Mouse (Mus musculus) kidney, embryonic 14.5 days (tissue): Measurements from ENCODE around the gene Foxc2. TPM values are rescaled to one million over a fixed set of nuclear protein-coding genes. Genes with fewer than 3 reads are reported as not detected.

Source experiments
- ATAC-seq: fragments of 200-750 bp; cut with Nextera tagmentation; 2 replicates; pipeline ENCODE4 v1.8.0; 2017; ENCODE audit warnings: moderate number of reproducible peaks, mild to moderate bottlenecking, moderate TSS enrichment, moderate library complexity; ENCODE audit not compliant: low FRiP score, low TSS enrichment
- H3K27ac ChIP-seq: fragments of 300-500 bp; sonication (generic); 2 replicates; pipeline ENCODE4 v1.5.1; 2014; ENCODE audit warnings: low read depth, mild to moderate bottlenecking, low read length, moderate library complexity, mixed read lengths
- H3K27me3 ChIP-seq: fragments of 300-500 bp; sonication (generic); 2 replicates; pipeline ENCODE4 v1.6.1; 2014; ENCODE audit warnings: mild to moderate bottlenecking, low read length; ENCODE audit not compliant: control insufficient read depth, insufficient read depth
- H3K36me3 ChIP-seq: fragments of 300-500 bp; sonication (generic); 2 replicates; pipeline ENCODE4 v1.6.1; 2014; ENCODE audit warnings: low read length, mixed read lengths; ENCODE audit not compliant: control insufficient read depth, insufficient read depth
- H3K4me1 ChIP-seq: fragments of 300-500 bp; sonication (generic); 2 replicates; pipeline ENCODE4 v1.6.1; 2014; ENCODE audit warnings: low read length, mixed read lengths; ENCODE audit not compliant: control insufficient read depth, insufficient read depth
- H3K4me2 ChIP-seq: fragments of 300-500 bp; sonication (generic); replicated peaks from 2 replicates; pipeline ENCODE4 v1.6.1; 2014; ENCODE audit warnings: low read depth, mild to moderate bottlenecking, low read length
- H3K4me3 ChIP-seq: fragments of 300-500 bp; sonication (generic); 2 replicates; pipeline ENCODE4 v1.5.1; 2014; ENCODE audit warnings: mild to moderate bottlenecking, low read length
- H3K9ac ChIP-seq: fragments of 300-500 bp; sonication (generic); 2 replicates; pipeline ENCODE4 v1.6.1; 2014; ENCODE audit warnings: low read depth, mild to moderate bottlenecking, low read length, moderate library complexity
- H3K9me3 ChIP-seq: fragments of 300-500 bp; sonication (generic); 2 replicates; pipeline ENCODE4 v1.6.1; 2016; ENCODE audit warnings: low read length; ENCODE audit not compliant: control insufficient read depth
- whole genome bisulfite sequencing: fragments of 180-500 bp; shearing (Covaris S2); extraction: QIAGEN DNeasy Blood & Tissue Kit; methylation state at CpG from one replicate; pipeline ENCODE4 v1.1.7; 2014; 5-methylcytosine and 5-hydroxymethylcytosine counted together
- polyA plus RNA-seq: library from polyadenylated mRNA; unstranded; fragments of >200 nt; fragmentation: Nextera tagmentation; extraction: Ambion mirVana; gene quantifications from 2 replicates; pipeline ENCODE4 v1.2.1, GENCODE M21; 2014

Foxc2 gene
- polyA plus RNA-seq, 1 experiment from 2014 or later = 52.3 TPM

DNA sequence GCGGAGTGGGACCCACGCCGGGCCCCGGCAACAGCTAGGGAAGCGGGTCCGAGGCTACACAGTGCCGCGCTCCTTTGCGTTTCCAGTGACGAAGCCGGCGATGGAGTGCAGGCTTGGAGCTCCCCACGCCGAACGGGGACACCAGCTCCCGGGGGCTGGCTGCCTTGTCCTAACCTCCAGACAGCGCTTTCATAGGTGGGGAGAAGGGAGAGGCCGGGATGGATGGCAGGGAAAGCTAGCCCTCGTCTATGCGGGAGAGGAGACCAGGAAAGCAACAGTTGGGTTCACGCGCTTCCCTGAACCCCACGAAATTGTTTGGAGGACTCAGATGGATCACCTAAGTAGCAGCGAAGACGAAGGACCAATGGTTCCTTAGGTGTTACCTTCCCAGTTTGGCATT is 835 bp upstream of the Foxc2 start:
- 2% methylated on average over 25 of the region's 25 CpGs for WGBS
- peak overlapping the region; percentile 70 for H3K4me2 ChIP-seq
- H3K9me3 ChIP-seq = no peaks in the 10 kb centered on the region
- peaks cover 14% of the 10 kb centered on the region for H3K4me1 ChIP-seq
- H3K27ac ChIP-seq = peak overlapping the region; percentile 59
- H3K9ac ChIP-seq = peak overlapping the region; percentile 72
- H3K4me3 ChIP-seq = peak overlapping the region; percentile 39
- peaks cover 11% of the 10 kb centered on the region; the same call in 1 of the 2 replicates for H3K27me3 ChIP-seq
- ATAC-seq = no peak
- peaks cover 14% of the 10 kb centered on the region; the same call in 1 of the 2 replicates for H3K36me3 ChIP-seq

DNA sequence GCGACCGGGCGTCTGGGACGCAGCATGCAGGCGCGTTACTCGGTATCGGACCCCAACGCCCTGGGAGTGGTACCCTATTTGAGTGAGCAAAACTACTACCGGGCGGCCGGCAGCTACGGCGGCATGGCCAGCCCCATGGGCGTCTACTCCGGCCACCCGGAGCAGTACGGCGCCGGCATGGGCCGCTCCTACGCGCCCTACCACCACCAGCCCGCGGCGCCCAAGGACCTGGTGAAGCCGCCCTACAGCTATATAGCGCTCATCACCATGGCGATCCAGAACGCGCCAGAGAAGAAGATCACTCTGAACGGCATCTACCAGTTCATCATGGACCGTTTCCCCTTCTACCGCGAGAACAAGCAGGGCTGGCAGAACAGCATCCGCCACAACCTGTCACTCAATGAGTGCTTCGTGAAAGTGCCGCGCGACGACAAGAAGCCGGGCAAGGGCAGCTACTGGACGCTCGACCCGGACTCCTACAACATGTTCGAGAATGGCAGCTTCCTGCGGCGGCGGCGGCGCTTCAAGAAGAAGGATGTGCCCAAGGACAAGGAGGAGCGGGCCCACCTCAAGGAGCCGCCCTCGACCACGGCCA is 717 bp downstream of the Foxc2 start:
- peak; percentile 61 for ATAC-seq
- peak overlapping the region; percentile 100 for H3K27ac ChIP-seq
- WGBS = under 1% methylated on average over 54 of the region's 55 CpGs
- H3K9ac ChIP-seq = peak overlapping the region; percentile 98
- peak overlapping the region; percentile 57 for H3K4me2 ChIP-seq
- no peaks in the 10 kb centered on the region for H3K9me3 ChIP-seq
- H3K27me3 ChIP-seq = peaks cover 12% of the 10 kb centered on the region
- H3K36me3 ChIP-seq = peaks cover 26% of the 10 kb centered on the region; the same call in 1 of the 2 replicates
- peaks cover 19% of the 10 kb centered on the region for H3K4me1 ChIP-seq
- H3K4me3 ChIP-seq = peak overlapping the region; percentile 92

DNA sequence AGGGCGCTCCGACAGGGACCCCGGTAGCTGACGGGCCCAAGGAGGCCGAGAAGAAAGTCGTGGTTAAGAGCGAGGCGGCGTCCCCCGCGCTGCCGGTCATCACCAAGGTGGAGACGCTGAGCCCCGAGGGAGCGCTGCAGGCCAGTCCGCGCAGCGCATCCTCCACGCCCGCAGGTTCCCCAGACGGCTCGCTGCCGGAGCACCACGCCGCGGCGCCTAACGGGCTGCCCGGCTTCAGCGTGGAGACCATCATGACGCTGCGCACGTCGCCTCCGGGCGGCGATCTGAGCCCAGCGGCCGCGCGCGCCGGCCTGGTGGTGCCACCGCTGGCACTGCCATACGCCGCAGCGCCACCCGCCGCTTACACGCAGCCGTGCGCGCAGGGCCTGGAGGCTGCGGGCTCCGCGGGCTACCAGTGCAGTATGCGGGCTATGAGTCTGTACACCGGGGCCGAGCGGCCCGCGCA is 1.2 kb downstream of the Foxc2 start:
- Histone ChIP-seq H3K4me1 (peaks cover 24% of the 10 kb centered on the region), H3K36me3 (peaks cover 31% of the 10 kb centered on the region; the same call in 1 of the 2 replicates), H3K4me3 (peak overlapping the region; percentile 92), H3K4me2 (peak overlapping the region; percentile 57), H3K9ac (peak overlapping the region; percentile 98), H3K9me3 (no peaks in the 10 kb centered on the region), H3K27me3 (peaks cover 15% of the 10 kb centered on the region), H3K27ac (peak overlapping the region; percentile 100)
- WGBS = under 1% methylated on average over 38 of the region's 62 CpGs
- 0 out of 2 replicates have a peak, but pooled peaks have one; percentile 11 for ATAC-seq

DNA sequence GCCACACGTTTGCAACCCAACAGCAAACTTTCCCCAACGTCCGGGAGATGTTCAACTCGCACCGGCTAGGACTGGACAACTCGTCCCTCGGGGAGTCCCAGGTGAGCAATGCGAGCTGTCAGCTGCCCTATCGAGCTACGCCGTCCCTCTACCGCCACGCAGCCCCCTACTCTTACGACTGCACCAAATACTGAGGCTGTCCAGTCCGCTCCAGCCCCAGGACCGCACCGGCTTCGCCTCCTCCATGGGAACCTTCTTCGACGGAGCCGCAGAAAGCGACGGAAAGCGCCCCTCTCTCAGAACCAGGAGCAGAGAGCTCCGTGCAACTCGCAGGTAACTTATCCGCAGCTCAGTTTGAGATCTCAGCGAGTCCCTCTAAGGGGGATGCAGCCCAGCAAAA is 1.9 kb downstream of the Foxc2 start:
- Histone ChIP-seq H3K4me3 (peak overlapping the region; percentile 92), H3K9me3 (no peaks in the 10 kb centered on the region), H3K27ac (peak overlapping the region; percentile 100), H3K9ac (peak overlapping the region; percentile 98), H3K27me3 (peaks cover 12% of the 10 kb centered on the region), H3K4me2 (peak overlapping the region; percentile 57), H3K4me1 (peaks cover 27% of the 10 kb centered on the region), H3K36me3 (peaks cover 38% of the 10 kb centered on the region)
- under 1% methylated on average over 28 of the region's 28 CpGs for WGBS
- ATAC-seq = no peak

DNA sequence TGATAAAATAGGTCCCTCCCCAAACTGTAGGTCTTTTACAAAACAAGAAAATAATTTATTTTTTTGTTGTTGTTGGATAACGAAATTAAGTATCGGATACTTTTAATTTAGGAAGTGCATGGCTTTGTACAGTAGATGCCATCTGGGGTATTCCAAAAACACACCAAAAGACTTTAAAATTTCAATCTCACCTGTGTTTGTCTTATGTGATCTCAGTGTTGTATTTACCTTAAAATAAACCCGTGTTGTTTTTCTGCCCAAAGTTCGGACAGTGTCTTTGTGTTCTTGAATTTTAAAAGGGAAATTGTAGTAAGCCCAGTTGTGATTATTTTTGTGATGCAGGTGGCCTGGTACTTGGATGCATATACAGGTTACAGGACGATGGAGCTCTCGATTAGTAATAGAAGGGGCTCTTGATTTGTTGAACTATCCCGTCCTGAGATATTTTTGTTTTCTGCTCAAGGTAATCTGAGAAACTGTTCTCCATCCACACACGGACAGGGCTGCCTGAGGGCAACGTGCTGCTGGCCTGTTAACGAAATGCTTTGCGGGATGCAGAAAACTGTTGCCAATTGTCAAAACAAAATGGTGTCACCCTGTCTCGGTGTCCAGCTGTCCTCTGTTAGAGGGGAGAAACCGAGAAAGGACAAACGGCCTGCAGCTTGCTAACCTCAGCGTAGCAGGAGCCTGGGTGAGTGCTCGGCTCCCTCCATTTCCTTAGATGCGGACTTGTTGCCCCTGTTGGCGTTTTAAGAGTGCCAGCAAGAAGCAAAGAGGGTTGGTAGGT is 2.9 kb downstream of the Foxc2 start:
- Histone ChIP-seq H3K4me1 (peaks cover 24% of the 10 kb centered on the region), H3K9me3 (no peaks in the 10 kb centered on the region), H3K4me2 (peak overlapping the region; percentile 57), H3K36me3 (peaks cover 41% of the 10 kb centered on the region), H3K27ac (peak overlapping the region; percentile 100), H3K9ac (peak overlapping the region; percentile 98), H3K4me3 (peak overlapping the region; percentile 92), H3K27me3 (peaks cover 12% of the 10 kb centered on the region)
- WGBS = 2% methylated on average over 18 of the region's 18 CpGs
- no peak for ATAC-seq

DNA sequence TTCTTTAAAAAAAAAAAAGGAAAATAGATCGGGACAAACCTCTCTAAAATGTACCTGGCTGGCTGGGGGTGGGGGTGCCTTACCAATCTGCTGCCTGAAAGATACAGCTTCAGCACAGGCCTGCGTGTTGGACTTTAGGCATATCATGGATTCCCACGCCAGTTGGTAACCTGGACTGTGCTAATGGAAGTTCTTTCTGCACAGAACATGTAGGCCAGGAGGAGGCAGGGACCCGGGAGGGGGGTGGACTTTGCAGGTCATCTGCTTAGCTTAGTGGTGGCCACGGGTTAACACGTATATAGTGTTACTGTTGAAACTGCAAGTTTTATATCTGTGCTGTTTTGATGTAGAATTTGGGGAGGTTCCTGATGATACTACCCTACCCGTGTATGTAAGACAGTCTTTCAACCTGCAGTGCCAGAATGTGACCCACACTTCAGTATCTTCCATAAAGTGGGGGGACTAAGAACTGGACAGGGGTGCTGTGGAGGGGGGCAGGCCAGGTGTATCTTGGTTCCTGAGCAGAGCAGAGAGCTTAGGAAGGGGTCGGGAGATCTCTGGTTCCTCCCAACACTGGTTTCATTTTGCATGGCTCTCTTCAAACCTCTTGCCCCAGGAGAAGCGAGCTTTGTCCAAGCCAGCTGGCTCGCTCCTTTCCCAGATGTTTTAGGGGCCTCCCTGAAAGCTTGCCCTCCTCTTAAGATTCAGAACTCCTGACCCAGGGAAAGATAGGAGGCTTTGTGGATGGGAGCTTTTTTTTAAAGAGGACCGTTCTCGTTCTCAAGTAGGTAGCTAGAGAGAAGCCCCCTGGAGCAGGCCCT is 3.9 kb downstream of the Foxc2 start:
- 3% methylated on average over 12 of the region's 12 CpGs for WGBS
- no peaks in the 10 kb centered on the region for H3K9me3 ChIP-seq
- peaks cover 27% of the 10 kb centered on the region; the same call in 1 of the 2 replicates for H3K4me1 ChIP-seq
- peak overlapping the region; percentile 98 for H3K9ac ChIP-seq
- peak overlapping the region; percentile 92 for H3K4me3 ChIP-seq
- H3K4me2 ChIP-seq = peak overlapping the region; percentile 57
- peak overlapping the region; percentile 76; the same call in 1 of the 2 replicates for H3K27ac ChIP-seq
- peaks cover 14% of the 10 kb centered on the region for H3K27me3 ChIP-seq
- ATAC-seq = no peak
- peaks cover 41% of the 10 kb centered on the region for H3K36me3 ChIP-seq

DNA sequence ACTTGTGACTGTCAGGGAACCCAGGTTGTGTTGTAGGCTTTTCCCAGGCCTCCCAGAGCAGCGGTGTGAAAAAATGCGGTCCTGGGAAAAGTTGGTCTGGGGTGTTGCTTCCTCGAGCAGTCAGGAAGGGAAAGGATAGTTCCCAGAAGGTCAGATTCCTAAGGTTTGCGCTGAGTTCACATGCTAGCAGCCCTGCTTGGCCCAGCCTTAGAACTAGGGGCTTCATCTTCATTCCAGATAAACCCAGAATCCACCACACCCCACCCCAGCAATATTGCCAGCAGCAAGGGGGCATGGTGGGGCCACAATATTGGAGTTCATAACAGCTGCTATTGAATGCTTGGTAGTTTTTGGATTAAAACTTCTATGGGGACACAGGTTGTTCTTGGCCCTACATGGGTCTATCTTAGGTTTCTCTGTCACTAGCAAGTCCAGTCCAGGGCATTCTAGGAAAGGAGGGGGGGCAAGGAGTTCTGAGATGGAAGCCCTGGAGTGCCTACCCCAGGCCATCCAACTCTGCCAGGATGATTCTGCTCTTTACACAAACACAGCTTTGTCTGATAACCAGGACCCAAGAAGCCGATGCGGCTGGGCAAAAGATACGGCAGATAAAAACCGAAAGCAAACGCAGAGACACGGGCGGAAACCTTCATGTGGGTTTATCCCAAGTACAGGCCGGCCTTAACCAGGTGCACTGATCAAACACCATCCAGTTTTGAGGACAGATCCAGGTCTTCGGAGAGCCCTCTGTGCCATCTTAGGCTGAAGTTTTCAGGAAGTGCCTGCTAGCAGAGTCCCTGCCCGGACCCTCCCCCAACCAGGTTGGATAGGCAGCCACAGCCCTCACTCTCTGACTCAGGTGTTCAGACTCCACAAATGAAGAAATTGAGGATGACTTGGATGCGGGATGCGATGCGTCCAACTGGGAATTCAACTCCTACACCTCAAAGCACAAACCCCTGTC is 4.8 kb downstream of the Foxc2 start:
- no peaks in the 10 kb centered on the region for H3K9me3 ChIP-seq
- ATAC-seq = no peak
- peak overlapping the region; percentile 76; the same call in 1 of the 2 replicates for H3K27ac ChIP-seq
- peak overlapping the region; percentile 98 for H3K9ac ChIP-seq
- 10% methylated on average over 17 of the region's 17 CpGs for WGBS
- peaks cover 28% of the 10 kb centered on the region; the same call in 1 of the 2 replicates for H3K4me1 ChIP-seq
- H3K36me3 ChIP-seq = peaks cover 41% of the 10 kb centered on the region
- peak overlapping the region; percentile 92 for H3K4me3 ChIP-seq
- H3K4me2 ChIP-seq = peak overlapping the region; percentile 57
- H3K27me3 ChIP-seq = peaks cover 14% of the 10 kb centered on the region

DNA sequence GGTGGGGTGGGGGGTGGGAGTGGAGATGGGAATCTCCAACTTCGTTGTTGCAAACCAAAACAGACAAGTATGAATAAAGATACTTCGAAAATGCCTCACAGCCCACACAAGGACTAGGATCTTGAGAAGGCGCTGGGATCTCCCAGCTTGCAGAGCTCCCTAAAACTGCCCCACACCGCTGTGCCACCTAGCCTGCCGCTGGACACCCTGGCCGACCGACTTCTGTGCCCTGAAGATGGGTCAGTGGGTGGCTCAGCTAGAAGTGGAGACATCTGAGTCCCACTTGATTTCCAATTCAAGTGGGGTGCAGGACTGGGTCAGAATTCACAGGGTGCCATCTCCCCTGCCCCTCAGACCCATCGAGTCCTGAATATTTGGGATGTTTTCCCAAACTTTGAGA is 5.7 kb downstream of the Foxc2 start:
- Histone ChIP-seq H3K4me2 (peak overlapping the region; percentile 57), H3K4me1 (peaks cover 37% of the 10 kb centered on the region; the same call in 1 of the 2 replicates), H3K27ac (peak overlapping the region; percentile 37; the same call in 1 of the 2 replicates), H3K4me3 (peak overlapping the region; percentile 92), H3K36me3 (peaks cover 41% of the 10 kb centered on the region), H3K9ac (peak overlapping the region; percentile 98), H3K27me3 (peaks cover 23% of the 10 kb centered on the region), H3K9me3 (no peaks in the 10 kb centered on the region)
- ATAC-seq = no peak
- WGBS = 21% methylated on average over 8 of the region's 8 CpGs
